Mouse (Mus musculus): Measurements from ENCODE around the gene Rundc1. TPM values are rescaled to one million over a fixed set of nuclear protein-coding genes. Genes with fewer than 3 reads are reported as not detected.

The Rundc1 gene
- polyA plus RNA-seq, 1 experiment from 2014 or later = 24.5 TPM

DNA sequence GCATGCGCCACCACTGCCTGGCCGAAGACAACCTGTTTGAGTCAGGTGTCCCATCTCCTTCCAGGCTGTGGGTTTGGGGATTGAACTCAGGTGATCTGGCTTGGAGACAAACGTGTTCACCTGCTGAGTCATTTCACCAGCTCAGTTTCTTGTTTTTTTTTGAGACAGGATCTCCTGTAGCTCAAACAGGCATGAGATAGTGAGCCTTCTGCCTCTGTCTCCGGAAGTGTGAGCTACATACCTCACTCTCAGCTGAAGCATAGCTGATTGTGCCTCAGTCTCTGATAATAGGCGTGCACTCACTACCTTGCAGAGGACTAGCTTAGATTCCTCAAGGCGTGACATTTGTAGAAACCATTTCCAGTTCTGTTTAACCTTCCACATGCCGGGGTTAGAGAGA lies 59.9 kb downstream of the Rundc1 start:
- Histone ChIP-seq H3K9me3 (ENCODE audit: control insufficient read depth, low read length) (no peaks in the 10 kb centered on the region), H3K4me3 (ENCODE audit: low read depth, low read length) (no peak overlapping the region), H3K4me1 (replicated peaks; ENCODE audit: control insufficient read depth, insufficient read depth, low read length) (peaks cover 3% of the 10 kb centered on the region), H3K36me3 (ENCODE audit: control insufficient read depth, insufficient read depth, low read length) (no peaks in the 10 kb centered on the region; the same call in 1 of the 2 replicates), H3K9ac (ENCODE audit: low read length) (no peak overlapping the region), H3K4me2 (ENCODE audit: low read depth, low read length, severe bottlenecking) (no peak overlapping the region), H3K27me3 (ENCODE audit: control insufficient read depth, insufficient read depth, low read length) (no peaks in the 10 kb centered on the region), H3K27ac (ENCODE audit: low read depth, low read length) (no peak overlapping the region)
- no peak for ATAC-seq (replicated peaks; ENCODE audit: low FRiP score)
- 86% methylated on average over 7 of the region's 7 CpGs for WGBS
- DNase-seq (ENCODE audit: low spot score) = no peak

Small RNAs within 50 kb of the gene (microRNA-seq; reads per million reads assigned to microRNA genes)
- not detected for gene Mir6929 (ENCODE audit: insufficient number of aligned reads)

Other genes starting within 250 kb of the Rundc1 start
- gene Ccr10, start 249.6 kb upstream of the Rundc1 start, polyA plus RNA-seq (2014; fragmentation: Nextera tagmentation; extraction: Ambion mirVana) = 0.17 TPM in 1 of 2 replicates, not detected in the other
- 10.5 and 12.8 TPM in 2 replicates for gene Ezh1, start 198.6 kb upstream of the Rundc1 start, polyA plus RNA-seq (2014; fragmentation: Nextera tagmentation; extraction: Ambion mirVana)
- gene Ramp2, start 179.1 kb upstream of the Rundc1 start, polyA plus RNA-seq (2014; fragmentation: Nextera tagmentation; extraction: Ambion mirVana) = 59.4 and 64.3 TPM in 2 replicates
- gene Vps25, start 171.4 kb upstream of the Rundc1 start, polyA plus RNA-seq (2014; fragmentation: Nextera tagmentation; extraction: Ambion mirVana) = 119 TPM in 2 replicates
- gene Wnk4, start 164.5 kb upstream of the Rundc1 start, polyA plus RNA-seq (2014; fragmentation: Nextera tagmentation; extraction: Ambion mirVana) = 5.3 and 7.6 TPM in 2 replicates
- 1.3 and 2.0 TPM in 2 replicates for gene Cntd1, start 146.1 kb upstream of the Rundc1 start, polyA plus RNA-seq (2014; fragmentation: Nextera tagmentation; extraction: Ambion mirVana)
- 179 and 181 TPM in 2 replicates for gene Coa3, start 146.0 kb upstream of the Rundc1 start, polyA plus RNA-seq (2014; fragmentation: Nextera tagmentation; extraction: Ambion mirVana)
- gene Becn1, start 122.8 kb upstream of the Rundc1 start, polyA plus RNA-seq (2014; fragmentation: Nextera tagmentation; extraction: Ambion mirVana) = 159 and 165 TPM in 2 replicates
- gene Psme3, start 108.9 kb upstream of the Rundc1 start, polyA plus RNA-seq (2014; fragmentation: Nextera tagmentation; extraction: Ambion mirVana) = 189 and 193 TPM in 2 replicates
- gene Aoc2, start 100.0 kb upstream of the Rundc1 start, polyA plus RNA-seq (2014; fragmentation: Nextera tagmentation; extraction: Ambion mirVana) = 2.8 and 3.1 TPM in 2 replicates
- not detected in 2 replicates for gene Aoc3, start 94.5 kb upstream of the Rundc1 start, polyA plus RNA-seq (2014; fragmentation: Nextera tagmentation; extraction: Ambion mirVana)
- not detected in 2 replicates for gene G6pc, start 57.5 kb upstream of the Rundc1 start, polyA plus RNA-seq (2014; fragmentation: Nextera tagmentation; extraction: Ambion mirVana)
- gene Aarsd1, start 7.5 kb upstream of the Rundc1 start, polyA plus RNA-seq (2014; fragmentation: Nextera tagmentation; extraction: Ambion mirVana) = 101 and 111 TPM in 2 replicates
- 8.2 and 9.5 TPM in 2 replicates for gene Gm27029, start 289 bp upstream of the Rundc1 start, polyA plus RNA-seq (2014; fragmentation: Nextera tagmentation; extraction: Ambion mirVana)
- 1.6 and 2.7 TPM in 2 replicates for gene Ptges3l, start 248 bp downstream of the Rundc1 start, polyA plus RNA-seq (2014; fragmentation: Nextera tagmentation; extraction: Ambion mirVana)
- gene Rpl27, start 17.2 kb downstream of the Rundc1 start, polyA plus RNA-seq (2014; fragmentation: Nextera tagmentation; extraction: Ambion mirVana) = 370 and 424 TPM in 2 replicates
- 3.8 and 3.9 TPM in 2 replicates for gene Ifi35, start 23.3 kb downstream of the Rundc1 start, polyA plus RNA-seq (2014; fragmentation: Nextera tagmentation; extraction: Ambion mirVana)
- 43.5 and 49.0 TPM in 2 replicates for gene Rnd2, start 39.9 kb downstream of the Rundc1 start, polyA plus RNA-seq (2014; fragmentation: Nextera tagmentation; extraction: Ambion mirVana)
- 47.0 and 51.4 TPM in 2 replicates for gene Vat1, start 41.1 kb downstream of the Rundc1 start, polyA plus RNA-seq (2014; fragmentation: Nextera tagmentation; extraction: Ambion mirVana)
- gene Brca1, start 126.9 kb downstream of the Rundc1 start, polyA plus RNA-seq (2014; fragmentation: Nextera tagmentation; extraction: Ambion mirVana) = 27.8 and 32.1 TPM in 2 replicates
- 96.0 and 97.1 TPM in 2 replicates for gene Nbr1, start 127.1 kb downstream of the Rundc1 start, polyA plus RNA-seq (2014; fragmentation: Nextera tagmentation; extraction: Ambion mirVana)
- gene Tmem106a, start 157.2 kb downstream of the Rundc1 start, polyA plus RNA-seq (2014; fragmentation: Nextera tagmentation; extraction: Ambion mirVana) = 3.0 and 3.3 TPM in 2 replicates
- 0.44 TPM in 1 of 2 replicates, not detected in the other for gene Gm11634, start 174.2 kb downstream of the Rundc1 start, polyA plus RNA-seq (2014; fragmentation: Nextera tagmentation; extraction: Ambion mirVana)
- 45.6 and 50.7 TPM in 2 replicates for gene Rdm1, start 202.1 kb downstream of the Rundc1 start, polyA plus RNA-seq (2014; fragmentation: Nextera tagmentation; extraction: Ambion mirVana)
- 8.0 and 10.6 TPM in 2 replicates for gene Arl4d, start 240.5 kb downstream of the Rundc1 start, polyA plus RNA-seq (2014; fragmentation: Nextera tagmentation; extraction: Ambion mirVana)

All from forebrain, embryonic 11.5 days (tissue).